Mouse (Mus musculus) CH12.LX (cell line): ENCODE data around the gene Tspo2. TPM values are rescaled to one million over a fixed set of nuclear protein-coding genes. Genes with fewer than 3 reads are reported as not detected.

ENCODE experiments used
- DNase-seq: peaks from one replicate; pipeline ENCODE4 v3.0.0-alpha.2; 2013; ENCODE audit errors: extremely low read depth
- H3K27ac ChIP-seq: 2 replicates; pipeline ENCODE4 v1.5.1; 2012; ENCODE audit warnings: low read depth, mild to moderate bottlenecking, control low read depth, moderate library complexity; ENCODE audit not compliant: insufficient read depth
- H3K27me3 ChIP-seq: replicated peaks from 2 replicates; pipeline ENCODE3; 2012; ENCODE audit warnings: inconsistent platforms
- H3K36me3 ChIP-seq, 2 experiments: replicated peaks in 1 of 2; 2 replicates each; pipeline versions ENCODE3 to v1.6.1; 2012; ENCODE audit warnings: inconsistent platforms in 1 of 2, low read length in 1 of 2, mild to moderate bottlenecking in 1 of 2, mixed read lengths in 1 of 2, moderate library complexity in 1 of 2; ENCODE audit not compliant: control insufficient read depth in 1 of 2, insufficient read depth in 1 of 2
- H3K4me1 ChIP-seq, 2 experiments: 2 replicates each; pipeline ENCODE4 v1.6.1; 2012; ENCODE audit warnings: inconsistent platforms in 1 of 2, moderate library complexity in 1 of 2; ENCODE audit not compliant: insufficient read depth in 2 of 2, control insufficient read depth in 1 of 2
- H3K4me2 ChIP-seq: 2 replicates; pipeline ENCODE4 v1.6.1; 2012; ENCODE audit warnings: low read depth, mild to moderate bottlenecking, control low read depth; ENCODE audit not compliant: poor library complexity, insufficient read depth, severe bottlenecking
- H3K4me3 ChIP-seq, 3 experiments: fragments of 150-350 bp in 1 of 3; sonication (generic) in 1 of 3; replicated peaks in 1 of 3; 2 replicates each; pipeline versions ENCODE3 to v1.5.1; 2011 to 2012; ENCODE audit warnings: low read depth in 2 of 3, low read length in 2 of 3, mild to moderate bottlenecking in 2 of 3, moderate library complexity in 2 of 3, control low read depth in 1 of 3, improper control_type of control experiment in 1 of 3, inconsistent platforms in 1 of 3, mixed read lengths in 1 of 3; ENCODE audit not compliant: poor library complexity in 1 of 3
- H3K79me2 ChIP-seq: replicated peaks from 2 replicates; pipeline ENCODE4 v1.6.1; 2012; ENCODE audit warnings: mild to moderate bottlenecking, moderate library complexity; ENCODE audit not compliant: control insufficient read depth, poor library complexity, insufficient read depth, severe bottlenecking; ENCODE audit errors: extremely low read depth
- H3K9ac ChIP-seq: 2 replicates; pipeline ENCODE4 v1.6.1; 2012; ENCODE audit warnings: low read depth, mild to moderate bottlenecking, control low read depth, moderate library complexity; ENCODE audit not compliant: insufficient read depth
- H3K9me3 ChIP-seq: replicated peaks from 2 replicates; pipeline ENCODE3; 2012; ENCODE audit warnings: low read length, inconsistent platforms, mixed read lengths
- CHD1 ChIP-seq: IDR thresholded peaks from 2 replicates; pipeline ENCODE4 v1.6.1; 2012; ENCODE audit warnings: low read depth, low read length, improper control_type of control experiment, inconsistent platforms
- E2F4 ChIP-seq: IDR thresholded peaks from 2 replicates; pipeline ENCODE4 v1.6.1; 2011; ENCODE audit warnings: low read depth, low read length, improper control_type of control experiment; ENCODE audit not compliant: insufficient replicate concordance
- HCFC1 ChIP-seq: IDR thresholded peaks from 2 replicates; pipeline ENCODE4 v1.6.1; 2012; ENCODE audit warnings: low read depth, mild to moderate bottlenecking, inconsistent platforms, low read length, improper control_type of control experiment
- IRF4 ChIP-seq: IDR thresholded peaks from 2 replicates; pipeline ENCODE4 v1.6.1; 2014; ENCODE audit warnings: low read depth, mild to moderate bottlenecking, inconsistent platforms, low read length, improper control_type of control experiment
- JUN ChIP-seq: IDR thresholded peaks from 2 replicates; pipeline ENCODE4 v1.6.1; 2011; ENCODE audit warnings: low read depth, mild to moderate bottlenecking, low read length, improper control_type of control experiment, moderate library complexity; ENCODE audit not compliant: insufficient read depth
- JUND ChIP-seq: conservative IDR thresholded peaks from 2 replicates; pipeline ENCODE4 v1.6.1; 2011; ENCODE audit warnings: low read depth, low read length, improper control_type of control experiment
- KAT2A ChIP-seq: IDR thresholded peaks from 2 replicates; pipeline ENCODE4 v1.6.1; 2012; ENCODE audit warnings: low read length, improper control_type of control experiment, inconsistent platforms; ENCODE audit not compliant: insufficient replicate concordance
- MAX ChIP-seq: IDR thresholded peaks from 2 replicates; pipeline ENCODE4 v1.6.1; 2011; ENCODE audit warnings: low read length, improper control_type of control experiment
- MAZ ChIP-seq: IDR thresholded peaks from 2 replicates; pipeline ENCODE4 v1.6.1; 2012; ENCODE audit warnings: low read depth, mild to moderate bottlenecking, inconsistent platforms, low read length, improper control_type of control experiment, moderate library complexity
- MYC ChIP-seq: IDR thresholded peaks from 2 replicates; pipeline ENCODE4 v1.6.1; 2011; ENCODE audit warnings: low read depth, mild to moderate bottlenecking, improper control_type of control experiment, low read length
- NELFE ChIP-seq: IDR thresholded peaks from 2 replicates; pipeline ENCODE4 v1.6.1; 2011; ENCODE audit warnings: low read depth, low read length, improper control_type of control experiment
- NRF1 ChIP-seq: IDR thresholded peaks from 2 replicates; pipeline ENCODE4 v1.6.1; 2014; ENCODE audit warnings: low read depth, mild to moderate bottlenecking, inconsistent platforms, low read length, improper control_type of control experiment, moderate library complexity
- POLR2A ChIP-seq: IDR thresholded peaks from 2 replicates; pipeline ENCODE4 v1.6.1; 2011; ENCODE audit warnings: low read depth, mild to moderate bottlenecking, improper control_type of control experiment, low read length
- POLR2AphosphoS2 ChIP-seq: IDR thresholded peaks from 2 replicates; pipeline ENCODE4 v1.6.1; 2011; ENCODE audit warnings: low read depth, low read length, improper control_type of control experiment
- RAD21 ChIP-seq: IDR thresholded peaks from 2 replicates; pipeline ENCODE4 v1.6.1; 2011; ENCODE audit warnings: low read depth, mild to moderate bottlenecking, low read length, improper control_type of control experiment, moderate library complexity
- RCOR1 ChIP-seq: conservative IDR thresholded peaks from 2 replicates; pipeline ENCODE4 v1.6.1; 2012; ENCODE audit warnings: low read depth, mild to moderate bottlenecking, inconsistent platforms, low read length, improper control_type of control experiment
- SIN3A ChIP-seq: IDR thresholded peaks from 2 replicates; pipeline ENCODE4 v1.6.1; 2012; ENCODE audit warnings: low read length, improper control_type of control experiment, inconsistent platforms
- TBP ChIP-seq: conservative IDR thresholded peaks from 2 replicates; pipeline ENCODE4 v1.6.1; 2011; ENCODE audit warnings: low read depth, low read length, improper control_type of control experiment
- ZC3H11A ChIP-seq: IDR thresholded peaks from 2 replicates; pipeline ENCODE4 v1.6.1; 2012; ENCODE audit warnings: low read depth, mild to moderate bottlenecking, inconsistent platforms, low read length, improper control_type of control experiment
- ZKSCAN1 ChIP-seq: IDR thresholded peaks from 2 replicates; pipeline ENCODE4 v1.6.1; 2012; ENCODE audit warnings: low read depth, inconsistent platforms, low read length, improper control_type of control experiment, borderline replicate concordance
- ZMIZ1 ChIP-seq: IDR thresholded peaks from 2 replicates; pipeline ENCODE4 v1.6.1; 2012; ENCODE audit warnings: low read depth, mild to moderate bottlenecking, inconsistent platforms, low read length, improper control_type of control experiment
- ZNF384 ChIP-seq: IDR thresholded peaks from 2 replicates; pipeline ENCODE4 v1.6.1; 2012; ENCODE audit warnings: low read depth, low read length, improper control_type of control experiment, inconsistent platforms
- dilution Hi-C: fragments of 300-500 bp; cut with MboI; formaldehyde crosslinking; loops from 2 replicates; pipeline ENCODE4 v1.14.3; 2020; ENCODE audit warnings: low sequenced_read_pairs; ENCODE audit not compliant: extremely low pct_unique_long_range_greater_than_20kb, extremely low pct_ligation_motif_present
- in situ Hi-C: fragments of 300-500 bp; cut with MboI; formaldehyde crosslinking; loops from 3 replicates; pipeline ENCODE4 v1.14.3; 2019; ENCODE audit warnings: low sequenced_read_pairs, low pct_ligation_motif_present, low pct_unique_long_range_greater_than_20kb, mixed read lengths
- polyA plus RNA-seq: library from polyadenylated mRNA; unstranded; fragments of >175 nt; gene quantifications from 2 replicates; pipeline ENCODE4 v1.2.1, GENCODE M21; 2012; ENCODE audit warnings: low read depth; ENCODE audit not compliant: insufficient read length
- total RNA-seq, 2 experiments: library from RNA; depleted of rRNA; stranded (reverse); fragments of 300-350 nt in 1 of 2; fragments of >200 nt in 1 of 2; gene quantifications; 2 replicates each; pipeline ENCODE4 v1.2.3; 2012 to 2014

Tspo2 gene
- total and polyA plus RNA-seq, 3 experiments, result not detected

DNA sequence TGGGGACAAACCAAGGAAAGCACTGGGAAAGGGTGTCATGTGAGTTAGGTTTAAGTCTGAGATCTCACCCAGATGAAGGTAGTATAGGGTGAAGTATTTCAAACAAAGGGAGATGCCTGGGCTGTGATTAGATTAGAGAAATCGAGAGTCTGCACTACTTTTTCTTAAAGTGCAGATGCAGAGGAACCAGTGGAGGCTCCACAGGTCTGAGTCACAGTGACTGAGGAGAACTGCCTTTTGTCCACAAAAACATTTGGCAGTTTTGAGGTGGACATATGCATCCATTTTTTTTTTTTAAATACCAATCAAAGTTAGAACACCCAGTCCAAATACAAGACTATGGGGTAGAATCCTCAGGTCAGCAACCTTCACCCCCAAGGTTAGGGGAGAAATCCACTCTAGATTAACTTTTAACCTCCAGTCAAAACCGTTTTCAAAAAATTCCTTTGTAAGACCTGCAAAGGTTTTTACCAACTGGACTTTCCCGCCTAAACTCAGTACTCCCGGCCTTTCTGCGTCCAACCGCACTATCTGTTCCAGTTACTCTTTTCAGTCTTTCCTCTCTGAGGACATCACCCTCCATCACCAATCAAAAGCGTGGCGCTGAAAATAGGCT lies 43.3 kb downstream of the Tspo2 start:
- dilution Hi-C loops, result no loop called here
- Histone ChIP-seq H3K79me2 (peaks cover 60% of the 10 kb centered on the region), H3K4me2 (peak overlapping the region; percentile 96), H3K9ac (peak overlapping the region; percentile 96), H3K36me3 (peaks cover 8 to 46% of the 10 kb centered on the region in 2 experiments), H3K4me3 (peak overlapping the region; percentile 85 to 97 (median 88)), H3K27me3 (no peaks in the 10 kb centered on the region), H3K27ac (peak overlapping the region; percentile 97), H3K9me3 (no peaks in the 10 kb centered on the region), H3K4me1 (peaks cover 17 to 57% of the 10 kb centered on the region in 2 experiments)
- DNase-seq, result no peak
- in situ Hi-C loops, result no loop called here
- TF ChIP-seq RAD21, result no peak
- TF ChIP-seq IRF4, result no peak
- no peak; the same call in 1 of the 2 replicates for TF ChIP-seq MAX
- TF ChIP-seq MAZ, result no peak
- 0 out of 2 replicates have a peak, but pooled peaks have one; percentile 48 for TF ChIP-seq CHD1
- TF ChIP-seq E2F4, result peak; percentile 85; the same call in 1 of the 2 replicates

DNA sequence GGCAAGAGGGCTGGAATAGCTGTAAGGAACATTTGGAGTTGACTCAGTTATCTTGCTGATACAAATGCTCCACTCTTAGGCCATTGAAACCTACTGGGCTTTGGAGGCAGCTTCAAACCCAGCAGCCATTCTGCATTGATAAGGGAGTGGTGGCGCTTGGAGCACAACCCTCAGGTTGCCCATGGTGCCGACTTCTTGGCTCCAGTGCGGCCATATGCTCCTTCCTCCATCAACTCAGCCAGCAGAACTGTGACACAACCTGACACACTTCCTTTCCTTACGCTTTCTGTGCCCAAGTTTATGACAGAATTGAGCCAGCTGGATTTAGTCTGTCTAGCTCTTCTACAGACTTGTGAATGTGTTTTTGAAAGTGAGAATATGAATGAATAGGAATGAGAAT lies 44.2 kb downstream of the Tspo2 start:
- in situ Hi-C loops, result no loop called here
- peak overlapping the region; percentile 96; the same call in 1 of the 2 replicates for H3K9ac ChIP-seq
- 0 out of 2 replicates have a peak overlapping the region, but pooled peaks have one; percentile 36 for H3K27ac ChIP-seq
- H3K4me3 ChIP-seq, result peak overlapping the region in 2 of 3 experiments; percentile 6 to 88
- H3K4me1 ChIP-seq, result peaks cover 15 to 59% of the 10 kb centered on the region in 2 experiments
- dilution Hi-C loops, result no loop called here
- peaks cover 3 to 44% of the 10 kb centered on the region in 2 experiments for H3K36me3 ChIP-seq
- H3K9me3 ChIP-seq, result no peaks in the 10 kb centered on the region
- H3K27me3 ChIP-seq, result no peaks in the 10 kb centered on the region
- DNase-seq, result no peak
- peaks cover 69% of the 10 kb centered on the region for H3K79me2 ChIP-seq
- H3K4me2 ChIP-seq, result peak overlapping the region; percentile 96
- TF ChIP-seq RAD21, result no peak
- TF ChIP-seq NRF1, result no peak
- no peak for TF ChIP-seq ZMIZ1
- no peak for TF ChIP-seq ZKSCAN1
- no peak for TF ChIP-seq KAT2A
- no peak for TF ChIP-seq MYC
- no peak for TF ChIP-seq ZC3H11A
- TF ChIP-seq TBP, result no peak
- TF ChIP-seq POLR2AphosphoS2, result no peak
- TF ChIP-seq RCOR1, result no peak
- no peak for TF ChIP-seq JUND
- TF ChIP-seq NELFE, result no peak
- TF ChIP-seq JUN, result no peak
- TF ChIP-seq SIN3A, result no peak
- no peak for TF ChIP-seq CHD1
- TF ChIP-seq POLR2A, result no peak
- no peak for TF ChIP-seq ZNF384
- TF ChIP-seq HCFC1, result no peak
- no peak for TF ChIP-seq MAZ
